Mouse (Mus musculus) olfactory bulb, adult 2 months (tissue): ENCODE data around the gene Xdh.

Experiments used
- CTCF ChIP-seq: fragments of 200-500 bp; IDR thresholded peaks from 2 replicates; pipeline ENCODE4 v1.5.1; 2012; ENCODE audit warnings: low read depth, mild to moderate bottlenecking, low read length, moderate library complexity; ENCODE audit not compliant: insufficient read depth
- POLR2A ChIP-seq: fragments of 200-500 bp; IDR thresholded peaks from 2 replicates; pipeline ENCODE4 v1.6.1; 2012; ENCODE audit warnings: mild to moderate bottlenecking, low read depth, low read length, moderate library complexity; ENCODE audit not compliant: insufficient read depth

- TF ChIP-seq CTCF, result no peak
- no peak for TF ChIP-seq POLR2A
Measured at GRCm38 (mm10) chr17:73937073-73937472, 12.9 kb downstream of the Xdh start.
